In the genomic region with DNA sequence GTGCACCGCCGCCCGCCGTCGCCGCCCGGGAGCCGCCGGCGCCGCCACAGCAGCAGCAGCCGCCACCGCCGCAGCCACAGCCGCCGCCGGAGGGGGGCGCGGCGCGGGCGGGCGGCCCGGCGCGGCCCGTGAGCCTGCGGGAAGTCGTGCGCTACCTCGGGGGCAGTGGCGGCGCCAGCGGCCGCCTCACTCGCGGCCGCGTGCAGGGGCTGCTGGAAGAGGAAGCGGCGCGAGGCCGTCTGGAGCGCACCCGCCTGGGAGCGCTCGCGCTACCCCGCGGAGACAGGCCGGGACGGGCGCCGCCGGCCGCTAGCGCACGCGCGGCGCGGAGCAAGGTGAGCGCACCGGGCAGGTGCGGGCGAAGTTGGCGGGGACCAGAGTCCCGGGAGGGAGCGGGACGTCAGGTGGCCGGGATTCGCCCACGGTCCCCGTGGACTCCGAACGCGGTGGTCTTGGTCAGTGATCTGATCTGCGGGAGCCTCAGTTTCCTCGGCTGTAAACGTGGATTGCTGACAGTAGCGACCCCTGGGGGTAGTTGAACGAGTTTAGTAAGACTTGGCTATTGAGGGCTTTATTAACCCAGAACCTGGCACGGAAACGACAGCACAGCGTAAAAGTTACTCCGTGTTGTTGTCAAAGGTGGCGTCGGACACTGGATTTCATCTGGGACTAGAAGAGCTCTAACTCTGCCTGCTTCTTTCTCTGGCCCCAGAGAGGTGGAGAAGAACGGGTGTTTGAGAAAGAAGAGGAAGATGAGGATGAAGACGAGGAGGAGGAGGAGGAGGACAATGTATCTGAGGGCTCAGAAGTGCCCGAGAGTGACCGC, we compare ENCODE assay signal across 8 mouse cellular contexts. TPM values are rescaled to one million over a fixed set of nuclear protein-coding genes. Genes with fewer than 3 reads are reported as not detected.
DNase-seq lines count a peak whose midpoint lies in the region; ATAC-seq lines count a peak whose summit lies in the region.

No protein-coding gene starts in this region.

- DNase-seq in CD4-positive helper T cell, adult 2 months (ENCODE audit: low read depth, low spot score): peak; percentile 84
- peak; percentile 51 for DNase-seq in Muller cell, postnatal 12 days (ENCODE audit: inconsistent ontology term)
- peak; percentile 87 for DNase-seq in embryo, embryonic 10 days (ENCODE audit: low spot score)
- DNase-seq in thymus, postnatal 4 days: peak; percentile 80

- H3K27ac ChIP-seq in heart, embryonic 11.5 days (ENCODE audit: low read depth, low read length): peak overlapping the region; percentile 76
- H3K27ac ChIP-seq in kidney, embryonic 14.5 days (ENCODE audit: low read depth, low read length): peak overlapping the region; percentile 65
- peak overlapping the region; percentile 85 for H3K27ac ChIP-seq in lung, embryonic 16.5 days (ENCODE audit: low read length)

- H3K9ac ChIP-seq in heart, embryonic 11.5 days (ENCODE audit: low read depth, low read length): peak overlapping the region; percentile 82
- H3K9ac ChIP-seq in kidney, embryonic 14.5 days (ENCODE audit: low read depth, low read length): peak overlapping the region; percentile 92
- peak overlapping the region; percentile 80 for H3K9ac ChIP-seq in lung, embryonic 16.5 days (ENCODE audit: low read length)

- H3K4me3 ChIP-seq in heart, embryonic 11.5 days (ENCODE audit: low read depth, low read length): peak overlapping the region; percentile 77
- peak overlapping the region; percentile 81 for H3K4me3 ChIP-seq in kidney, embryonic 14.5 days (ENCODE audit: low read length)
- H3K4me3 ChIP-seq in lung, embryonic 16.5 days (ENCODE audit: low read length): peak overlapping the region; percentile 80

- H3K4me2 ChIP-seq in heart, embryonic 11.5 days: peak overlapping the region; percentile 93
- H3K4me2 ChIP-seq in kidney, embryonic 14.5 days (replicated peaks; ENCODE audit: low read depth, low read length): peak overlapping the region; percentile 84
- H3K4me2 ChIP-seq in lung, embryonic 16.5 days (ENCODE audit: low read depth, low read length): peak overlapping the region; percentile 92

- no peak for ATAC-seq in heart, embryonic 11.5 days (replicated peaks; ENCODE audit: insufficient number of reproducible peaks, low FRiP score, low TSS enrichment)
- ATAC-seq in kidney, embryonic 14.5 days (ENCODE audit: low FRiP score, low TSS enrichment): peak; percentile 7; the same call in 1 of the 2 replicates
- 0 out of 2 replicates have a peak, but pooled peaks have one; percentile 4 for ATAC-seq in lung, embryonic 16.5 days (ENCODE audit: low read depth)
- ATAC-seq in neutrophil, adult 5-6 weeks (ENCODE audit: extremely low read depth, insufficient number of reproducible peaks, low FRiP score, poor library complexity, severe bottlenecking): peak; percentile 34; the same call in 1 of the 2 replicates

- H3K27me3 ChIP-seq in heart, embryonic 11.5 days (ENCODE audit: control insufficient read depth, insufficient read depth, low read length): peaks cover 10% of the 10 kb centered on the region
- H3K27me3 ChIP-seq in kidney, embryonic 14.5 days (ENCODE audit: control insufficient read depth, insufficient read depth, low read length): no peaks in the 10 kb centered on the region; the same call in 1 of the 2 replicates
- H3K27me3 ChIP-seq in lung, embryonic 16.5 days (ENCODE audit: control insufficient read depth, insufficient read depth, low read depth, low read length): no peaks in the 10 kb centered on the region

- under 1% methylated on average over 72 of the region's 92 CpGs for WGBS in heart, embryonic 11.5 days (ENCODE audit: insufficient replicate concordance)
- under 1% methylated on average over 75 of the region's 92 CpGs for WGBS in kidney, embryonic 14.5 days
- WGBS in lung, embryonic 16.5 days: under 1% methylated on average over 47 of the region's 92 CpGs

- H3K36me3 ChIP-seq in heart, embryonic 11.5 days (ENCODE audit: control insufficient read depth, insufficient read depth, low read length): peaks cover 5% of the 10 kb centered on the region
- peaks cover 30% of the 10 kb centered on the region for H3K36me3 ChIP-seq in kidney, embryonic 14.5 days (ENCODE audit: control insufficient read depth, insufficient read depth, low read length)
- H3K36me3 ChIP-seq in lung, embryonic 16.5 days (ENCODE audit: control insufficient read depth, insufficient read depth, low read length): peaks cover 13% of the 10 kb centered on the region

- peaks cover 23% of the 10 kb centered on the region for H3K4me1 ChIP-seq in heart, embryonic 11.5 days (ENCODE audit: control insufficient read depth, insufficient read depth, low read length)
- peaks cover 20% of the 10 kb centered on the region for H3K4me1 ChIP-seq in kidney, embryonic 14.5 days (ENCODE audit: control insufficient read depth, insufficient read depth, low read length)
- peaks cover 26% of the 10 kb centered on the region for H3K4me1 ChIP-seq in lung, embryonic 16.5 days (replicated peaks; ENCODE audit: control insufficient read depth, insufficient read depth, low read length)

- no peaks in the 10 kb centered on the region for H3K9me3 ChIP-seq in heart, embryonic 11.5 days (replicated peaks; ENCODE audit: control insufficient read depth, low read length)
- H3K9me3 ChIP-seq in kidney, embryonic 14.5 days (ENCODE audit: control insufficient read depth, low read length): no peaks in the 10 kb centered on the region
- no peaks in the 10 kb centered on the region for H3K9me3 ChIP-seq in lung, embryonic 16.5 days (ENCODE audit: control insufficient read depth, low read length)

RNA-seq across cellular contexts. Expression of a gene that starts 1.0 kb away (rescaled TPM):
- polyA plus RNA-seq in heart, embryonic 11.5 days (2014; fragmentation: Nextera tagmentation; extraction: Ambion mirVana): 8.1 and 10.1 TPM in 2 replicates
- 17.9 and 31.9 TPM in 2 replicates for polyA plus RNA-seq in kidney, embryonic 14.5 days (2014; fragmentation: Nextera tagmentation; extraction: Ambion mirVana)
- 8.4 and 11.0 TPM in 2 replicates for polyA plus RNA-seq in lung, embryonic 16.5 days (2015; fragmentation: Nextera tagmentation; extraction: Ambion mirVana)
- total RNA-seq in neutrophil, adult 5-6 weeks (2017): 42.8 and 44.8 TPM in 2 replicates

RNA-seq across cellular contexts. Expression of a gene that starts 2.9 kb away (rescaled TPM):
- 0.42 and 0.52 TPM in 2 replicates for polyA plus RNA-seq in heart, embryonic 11.5 days (2014; fragmentation: Nextera tagmentation; extraction: Ambion mirVana)
- polyA plus RNA-seq in kidney, embryonic 14.5 days (2014; fragmentation: Nextera tagmentation; extraction: Ambion mirVana): 1.2 TPM in 2 replicates
- polyA plus RNA-seq in lung, embryonic 16.5 days (2015; fragmentation: Nextera tagmentation; extraction: Ambion mirVana): 0.55 and 1.1 TPM in 2 replicates
- total RNA-seq in neutrophil, adult 5-6 weeks (2017): 0.86 and 2.4 TPM in 2 replicates

RNA-seq across cellular contexts. Expression of a gene that starts 13.5 kb away (rescaled TPM):
- 0.11 TPM in 1 of 2 replicates, not detected in the other for polyA plus RNA-seq in heart, embryonic 11.5 days (2014; fragmentation: Nextera tagmentation; extraction: Ambion mirVana)
- polyA plus RNA-seq in kidney, embryonic 14.5 days (2014; fragmentation: Nextera tagmentation; extraction: Ambion mirVana): 3.6 and 5.7 TPM in 2 replicates
- 3.5 and 4.4 TPM in 2 replicates for polyA plus RNA-seq in lung, embryonic 16.5 days (2015; fragmentation: Nextera tagmentation; extraction: Ambion mirVana)
- not detected in 2 replicates for total RNA-seq in neutrophil, adult 5-6 weeks (2017)

RNA-seq across cellular contexts. Expression of a gene that starts 22.8 kb away (rescaled TPM):
- 0.57 and 0.77 TPM in 2 replicates for polyA plus RNA-seq in heart, embryonic 11.5 days (2014; fragmentation: Nextera tagmentation; extraction: Ambion mirVana)
- 5.9 and 7.4 TPM in 2 replicates for polyA plus RNA-seq in kidney, embryonic 14.5 days (2014; fragmentation: Nextera tagmentation; extraction: Ambion mirVana)
- 6.5 and 7.4 TPM in 2 replicates for polyA plus RNA-seq in lung, embryonic 16.5 days (2015; fragmentation: Nextera tagmentation; extraction: Ambion mirVana)
- 0.25 and 0.35 TPM in 2 replicates for total RNA-seq in neutrophil, adult 5-6 weeks (2017)

RNA-seq across cellular contexts. Expression of a gene that starts 25.7 kb away (rescaled TPM):
- 136 and 139 TPM in 2 replicates for polyA plus RNA-seq in heart, embryonic 11.5 days (2014; fragmentation: Nextera tagmentation; extraction: Ambion mirVana)
- polyA plus RNA-seq in kidney, embryonic 14.5 days (2014; fragmentation: Nextera tagmentation; extraction: Ambion mirVana): 123 and 124 TPM in 2 replicates
- polyA plus RNA-seq in lung, embryonic 16.5 days (2015; fragmentation: Nextera tagmentation; extraction: Ambion mirVana): 103 and 133 TPM in 2 replicates
- 13.4 and 17.1 TPM in 2 replicates for total RNA-seq in neutrophil, adult 5-6 weeks (2017)
